Mouse (Mus musculus): Measurements from ENCODE around the gene Pou6f2.

DNA sequence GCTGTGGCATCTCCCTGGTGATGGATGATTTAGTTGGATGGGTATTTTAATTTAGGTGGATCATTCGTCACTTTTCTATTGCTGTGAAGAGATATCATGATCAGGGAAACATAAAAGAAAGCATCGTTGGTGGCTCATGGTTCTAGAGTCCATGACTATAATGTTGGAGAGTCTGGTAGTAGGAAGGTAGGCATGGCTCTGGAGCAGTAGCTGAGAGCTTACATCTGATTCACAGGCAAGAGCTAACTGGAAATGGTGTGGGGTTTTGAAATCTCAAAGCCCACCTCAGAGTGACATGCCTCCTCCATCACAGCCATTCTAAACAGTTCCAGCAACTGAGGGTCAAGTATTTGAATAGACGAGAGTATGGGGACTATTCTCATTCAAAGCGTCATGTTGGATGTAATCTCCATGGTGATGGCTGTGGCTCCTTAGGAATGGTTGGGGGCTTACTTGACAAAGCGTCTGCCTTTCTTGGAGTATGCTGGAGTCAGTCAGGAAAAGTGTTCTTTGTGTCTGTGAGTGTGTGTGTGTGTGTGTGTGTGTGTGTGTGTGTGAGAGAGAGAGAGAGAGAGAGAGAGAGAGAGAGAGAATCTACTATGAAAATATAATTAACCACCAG lies 115.0 kb downstream of the Pou6f2 start:
- TF ChIP-seq POLR2A (IDR thresholded peaks at IDR 0.05; ENCODE audit: borderline replicate concordance, extremely low read depth, low read depth, low read length) = no peak
- no peak for TF ChIP-seq CTCF (IDR thresholded peaks at IDR 0.05; ENCODE audit: insufficient read depth, low read length)

Measured in lung, adult 2 months (tissue).